Mouse (Mus musculus) intestine, embryonic 14.5 days (tissue): ENCODE data around the gene Tbx4. TPM values are rescaled to one million over a fixed set of nuclear protein-coding genes. Genes with fewer than 3 reads are reported as not detected.

Source experiments
- ATAC-seq: fragments of 200-750 bp; cut with Nextera tagmentation; replicated peaks from 2 replicates; pipeline ENCODE4 v1.8.0; 2017; ENCODE audit warnings: low read depth, moderate number of reproducible peaks, moderate TSS enrichment, moderate library complexity; ENCODE audit not compliant: low FRiP score, low TSS enrichment
- DNase-seq: peaks from one replicate; pipeline ENCODE4 v3.0.0-alpha.2; 2018; ENCODE audit warnings: low spot score
- H3K27ac ChIP-seq: fragments of 300-500 bp; sonication (generic); 2 replicates; pipeline ENCODE4 v1.5.1; 2014; ENCODE audit warnings: low read depth, mild to moderate bottlenecking, control low read depth
- H3K27me3 ChIP-seq: fragments of 300-500 bp; sonication (generic); replicated peaks from 2 replicates; pipeline ENCODE4 v1.6.1; 2014; ENCODE audit warnings: low read length, control low read depth; ENCODE audit not compliant: control insufficient read depth, insufficient read depth
- H3K36me3 ChIP-seq: fragments of 300-500 bp; sonication (generic); 2 replicates; pipeline ENCODE4 v1.6.1; 2014; ENCODE audit warnings: low read length, control low read depth; ENCODE audit not compliant: control insufficient read depth, insufficient read depth
- H3K4me1 ChIP-seq: fragments of 300-500 bp; sonication (generic); replicated peaks from 2 replicates; pipeline ENCODE4 v1.6.1; 2014; ENCODE audit warnings: low read length, control low read depth, mixed read lengths; ENCODE audit not compliant: control insufficient read depth, insufficient read depth
- H3K4me2 ChIP-seq: fragments of 300-500 bp; sonication (generic); 2 replicates; pipeline ENCODE4 v1.6.1; 2014; ENCODE audit warnings: low read length
- H3K4me3 ChIP-seq: fragments of 300-500 bp; sonication (generic); 2 replicates; pipeline ENCODE4 v1.5.1; 2014; ENCODE audit warnings: low read depth, low read length, control low read depth, mixed read lengths
- H3K9ac ChIP-seq: fragments of 300-500 bp; sonication (generic); 2 replicates; pipeline ENCODE4 v1.6.1; 2014; ENCODE audit warnings: mild to moderate bottlenecking, low read length
- H3K9me3 ChIP-seq: fragments of 300-500 bp; sonication (generic); 2 replicates; pipeline ENCODE4 v1.6.1; 2016; ENCODE audit warnings: low read length, control low read depth; ENCODE audit not compliant: control insufficient read depth
- WGBS: fragments of 180-500 bp; shearing (Covaris S2); extraction: QIAGEN DNeasy Blood & Tissue Kit; methylation state at CpG from one replicate; pipeline ENCODE4 v1.1.7; 2014; 5-methylcytosine and 5-hydroxymethylcytosine counted together
- polyA plus RNA-seq: library from polyadenylated mRNA; unstranded; fragments of >200 nt; fragmentation: Nextera tagmentation; extraction: Ambion mirVana; gene quantifications from 2 replicates; pipeline ENCODE4 v1.2.1, GENCODE M21; 2014

Tbx4 gene
- polyA plus RNA-seq, 1 experiment from 2014 or later, result not detected

DNA sequence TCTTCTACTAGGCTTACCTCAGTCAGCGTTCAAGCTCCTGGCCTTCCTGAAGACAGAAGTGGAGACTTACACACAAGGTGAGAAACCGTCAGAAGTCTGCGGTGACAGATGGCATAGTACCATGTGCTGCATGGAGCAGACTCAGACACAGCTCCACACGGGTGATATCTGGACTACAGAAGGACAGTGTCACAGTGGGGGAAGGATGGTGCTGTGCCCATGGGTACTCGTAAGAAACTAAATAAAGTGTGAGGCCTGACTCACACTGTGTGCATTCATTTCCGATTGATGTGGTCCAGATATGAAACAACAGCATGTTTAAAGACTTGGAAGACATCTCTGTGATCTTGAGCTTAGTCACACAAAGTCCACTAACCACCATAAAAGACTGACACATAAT lies 43.4 kb downstream of the Tbx4 start:
- DNase-seq (no peak), ATAC-seq (no peak)
- no peak overlapping the region for H3K4me3 ChIP-seq
- peaks cover 28% of the 10 kb centered on the region for H3K27me3 ChIP-seq
- H3K36me3 ChIP-seq, result no peaks in the 10 kb centered on the region
- H3K4me1 ChIP-seq, result no peaks in the 10 kb centered on the region
- no peak overlapping the region for H3K27ac ChIP-seq
- H3K9ac ChIP-seq, result no peak overlapping the region
- H3K9me3 ChIP-seq, result no peaks in the 10 kb centered on the region
- WGBS, result 90% methylated on average over 6 of the region's 6 CpGs
- no peak overlapping the region for H3K4me2 ChIP-seq

DNA sequence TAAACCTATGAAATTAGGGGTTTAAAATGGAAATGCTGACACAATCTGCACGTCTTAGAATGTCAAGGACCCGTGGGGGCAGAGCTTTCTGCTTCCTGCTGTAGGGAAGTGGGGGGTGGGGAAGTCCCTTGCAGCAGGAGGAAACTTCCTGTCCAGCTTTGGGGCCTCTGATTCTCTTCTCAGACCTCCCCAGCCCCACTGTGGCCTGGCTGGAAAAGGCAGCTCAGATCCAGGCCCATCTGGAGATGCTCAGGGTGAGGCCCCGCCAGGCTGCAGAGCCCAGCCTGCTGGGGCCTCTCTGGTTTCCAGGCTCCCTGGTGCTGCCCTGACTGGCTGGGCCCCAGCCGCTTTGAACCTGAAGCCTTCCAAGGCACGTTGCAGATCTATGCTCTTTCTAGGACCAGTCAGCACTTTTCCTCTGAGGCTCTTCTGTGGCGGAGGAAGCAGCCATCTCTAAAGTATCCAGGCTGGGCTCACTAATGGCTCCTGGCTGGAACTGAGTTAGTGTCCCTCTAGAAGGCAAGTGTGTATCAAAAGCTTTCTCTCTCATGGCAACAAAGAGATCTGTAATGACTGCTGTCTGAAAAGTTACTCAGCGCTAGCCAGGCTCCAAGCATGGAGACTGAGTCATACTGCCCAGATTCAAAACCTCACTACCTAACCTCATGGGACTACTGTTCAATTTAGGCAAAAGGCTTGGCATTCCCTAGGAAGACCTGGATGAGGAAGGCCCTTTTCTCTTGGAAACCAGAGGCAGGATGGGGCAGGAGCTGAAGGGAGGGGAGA lies 55.8 kb downstream of the Tbx4 start:
- Histone ChIP-seq H3K36me3 (no peaks in the 10 kb centered on the region), H3K4me1 (peaks cover 6% of the 10 kb centered on the region; the same call in 1 of the 2 replicates), H3K9ac (no peak overlapping the region; the same call in 1 of the 2 replicates), H3K9me3 (no peaks in the 10 kb centered on the region), H3K4me2 (no peak overlapping the region), H3K4me3 (no peak overlapping the region), H3K27me3 (no peaks in the 10 kb centered on the region), H3K27ac (peak overlapping the region; percentile 43; the same call in 1 of the 2 replicates)
- WGBS, result 28% methylated on average over 7 of the region's 7 CpGs
- ATAC-seq (no peak), DNase-seq (no peak)

DNA sequence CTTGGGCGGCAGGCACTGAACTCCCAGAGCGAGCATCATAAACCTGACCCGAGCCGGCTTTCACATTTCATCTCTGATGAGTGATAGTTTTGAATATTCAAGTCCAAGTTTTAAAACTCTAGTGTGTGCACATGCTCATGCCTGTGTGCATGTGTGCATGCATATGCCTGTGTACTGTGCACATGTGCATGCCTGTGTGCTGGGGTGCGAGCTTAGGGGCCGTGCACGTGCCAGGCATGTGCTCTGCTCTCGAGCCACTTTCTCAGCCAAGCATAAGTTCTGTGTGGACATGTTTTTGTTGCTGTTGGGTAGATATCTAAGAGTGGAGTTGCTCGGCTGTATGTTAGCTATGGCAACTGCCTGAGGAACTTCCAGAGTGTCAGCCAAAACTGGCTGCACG lies 62.5 kb downstream of the Tbx4 start:
- Histone ChIP-seq H3K9me3 (no peaks in the 10 kb centered on the region), H3K4me3 (no peak overlapping the region), H3K4me2 (no peak overlapping the region), H3K9ac (no peak overlapping the region), H3K36me3 (no peaks in the 10 kb centered on the region), H3K27me3 (no peaks in the 10 kb centered on the region), H3K4me1 (no peaks in the 10 kb centered on the region), H3K27ac (no peak overlapping the region)
- no peak for ATAC-seq
- DNase-seq, result no peak
- WGBS, result 86% methylated on average over 10 of the region's 10 CpGs

DNA sequence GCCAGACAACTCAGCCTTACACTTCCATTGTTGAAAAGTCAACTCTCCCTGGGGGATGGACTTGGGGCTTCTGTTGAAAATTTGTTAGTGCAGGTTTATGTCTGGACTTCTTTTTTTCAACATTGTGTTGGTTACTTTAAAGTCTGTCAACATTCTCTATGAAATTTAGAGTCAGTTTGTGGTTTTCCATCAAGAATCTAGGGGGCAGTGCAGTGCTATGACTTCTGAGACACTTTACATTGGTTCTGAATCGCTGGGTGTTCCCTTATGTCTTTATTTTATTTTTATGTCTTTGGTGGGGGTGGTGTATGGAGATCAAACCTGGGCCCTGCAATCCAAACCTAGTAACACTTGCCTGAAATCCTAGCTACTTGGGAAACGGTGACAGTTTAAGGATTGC lies 63.5 kb downstream of the Tbx4 start:
- ATAC-seq (no peak), DNase-seq (no peak)
- Histone ChIP-seq H3K4me1 (no peaks in the 10 kb centered on the region), H3K9me3 (no peaks in the 10 kb centered on the region), H3K36me3 (no peaks in the 10 kb centered on the region), H3K27me3 (no peaks in the 10 kb centered on the region), H3K9ac (no peak overlapping the region), H3K27ac (no peak overlapping the region), H3K4me2 (no peak overlapping the region), H3K4me3 (no peak overlapping the region)
- WGBS, result 77% methylated on average over 2 of the region's 2 CpGs

DNA sequence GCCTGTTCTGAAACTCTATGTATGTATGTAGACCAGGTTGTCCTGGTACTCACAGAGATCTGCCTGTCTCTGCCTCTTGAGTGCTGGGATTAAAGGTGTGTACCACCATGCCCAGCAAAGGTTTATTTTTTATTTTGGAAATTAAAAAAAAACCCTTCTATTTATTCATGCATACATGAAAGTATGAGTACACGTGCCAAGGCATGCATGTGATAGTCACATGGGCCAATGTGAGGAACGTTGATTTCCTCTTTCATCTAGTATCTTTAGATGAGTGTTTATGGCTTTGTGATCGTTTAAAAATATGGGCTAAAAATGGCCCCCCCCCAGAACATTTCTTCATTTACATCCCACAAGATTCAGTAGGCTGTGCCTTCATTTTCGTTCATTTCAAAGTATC lies 66.3 kb downstream of the Tbx4 start:
- no peaks in the 10 kb centered on the region for H3K27me3 ChIP-seq

DNA sequence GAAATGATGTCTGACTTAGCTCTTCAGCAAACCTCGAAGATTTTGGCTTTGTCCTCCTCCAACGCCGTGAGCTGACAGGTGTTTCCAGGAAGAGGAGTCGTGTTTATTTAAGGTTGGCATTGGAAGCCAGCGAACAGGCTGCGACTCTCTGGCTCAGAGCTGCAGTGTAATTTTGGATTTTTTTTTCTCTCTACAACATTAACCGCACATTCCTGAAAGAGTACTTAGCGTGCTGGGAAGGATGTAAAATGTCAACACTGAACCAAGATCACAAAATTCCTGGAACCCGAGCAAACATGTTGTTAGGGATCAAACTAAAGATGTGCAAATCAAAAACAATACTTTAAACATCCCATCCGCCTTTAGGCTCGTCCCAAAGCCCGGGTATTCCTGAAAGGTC lies 69.4 kb downstream of the Tbx4 start:
- no peak overlapping the region for H3K4me2 ChIP-seq
- H3K36me3 ChIP-seq, result no peaks in the 10 kb centered on the region
- ATAC-seq (no peak), DNase-seq (no peak)
- no peaks in the 10 kb centered on the region for H3K9me3 ChIP-seq
- no peak overlapping the region for H3K27ac ChIP-seq
- WGBS, result 32% methylated on average over 12 of the region's 12 CpGs
- no peak overlapping the region for H3K4me3 ChIP-seq
- H3K4me1 ChIP-seq, result no peaks in the 10 kb centered on the region; the same call in 1 of the 2 replicates
- H3K27me3 ChIP-seq, result no peaks in the 10 kb centered on the region
- no peak overlapping the region for H3K9ac ChIP-seq

More for the DNA sequence above, 66.3 kb downstream of the Tbx4 start:
- ATAC-seq (no peak), DNase-seq (no peak)
- Histone ChIP-seq H3K4me1 (no peaks in the 10 kb centered on the region; the same call in 1 of the 2 replicates), H3K4me3 (no peak overlapping the region), H3K9ac (no peak overlapping the region), H3K27ac (no peak overlapping the region), H3K36me3 (no peaks in the 10 kb centered on the region), H3K9me3 (no peaks in the 10 kb centered on the region), H3K4me2 (no peak overlapping the region)
- WGBS, result 84% methylated on average over 4 of the region's 4 CpGs

DNA sequence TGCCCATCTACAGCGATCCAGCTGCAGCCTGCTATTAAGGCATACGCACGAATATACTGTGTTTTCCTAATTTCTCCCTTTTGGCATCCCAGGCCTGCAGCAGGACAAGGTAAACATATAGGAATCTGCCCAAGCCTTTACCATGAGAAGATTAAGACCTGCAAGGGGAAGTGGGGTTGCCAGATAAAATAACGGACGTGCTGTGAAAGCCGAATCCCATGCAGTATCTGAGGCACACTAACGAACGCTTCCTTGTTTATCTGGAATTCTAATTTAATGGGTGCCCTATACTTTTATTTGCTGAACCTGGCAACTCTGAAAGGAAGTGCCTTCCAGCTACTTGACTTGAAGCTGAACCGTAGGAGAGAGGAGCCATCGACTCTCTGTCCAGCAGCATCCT lies 70.2 kb downstream of the Tbx4 start:
- no peak for ATAC-seq
- 75% methylated on average over 10 of the region's 10 CpGs for WGBS

DNA sequence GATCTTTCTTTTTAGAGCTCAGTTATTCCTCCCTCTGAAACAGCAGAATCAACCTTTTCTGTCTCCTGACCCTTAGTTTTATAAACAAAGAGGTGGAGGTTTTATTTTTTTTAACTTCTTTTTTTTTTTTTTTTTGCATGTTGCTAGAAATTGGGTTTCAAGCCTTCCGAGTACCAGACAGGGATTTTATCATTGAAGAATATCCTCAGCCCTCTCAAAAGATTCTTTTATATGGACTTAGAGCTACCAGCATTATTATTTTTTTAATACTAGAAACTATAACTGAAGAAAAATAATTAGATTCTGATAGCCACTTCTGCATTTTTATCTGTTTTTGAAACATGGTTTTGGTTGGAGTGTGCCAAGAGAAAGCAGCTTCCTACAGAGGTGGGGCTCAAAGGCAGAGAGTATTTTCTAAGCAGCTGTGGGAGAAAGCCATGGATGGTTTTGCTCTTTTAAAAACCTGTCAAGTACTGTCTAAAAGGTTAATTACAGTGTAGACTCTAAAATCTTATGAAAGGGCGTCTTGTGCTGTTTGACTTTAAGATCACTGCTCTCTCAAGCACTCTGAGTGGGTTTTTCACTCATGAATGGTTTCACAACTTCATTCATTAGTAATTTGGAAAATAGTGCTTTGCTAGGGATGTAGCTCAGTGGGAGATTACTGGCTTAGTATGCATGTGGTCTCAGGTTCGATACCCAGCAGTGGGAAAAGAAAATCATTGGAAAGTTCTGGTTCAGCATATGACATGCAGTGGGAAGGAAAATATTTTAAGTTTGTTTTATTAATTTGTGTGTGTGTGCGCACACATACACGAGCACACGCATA lies 70.9 kb downstream of the Tbx4 start:
- ATAC-seq (no peak), DNase-seq (no peak)
- Histone ChIP-seq H3K4me1 (peaks cover 6% of the 10 kb centered on the region; the same call in 1 of the 2 replicates), H3K36me3 (no peaks in the 10 kb centered on the region), H3K4me2 (no peak overlapping the region), H3K27ac (no peak overlapping the region), H3K4me3 (no peak overlapping the region), H3K27me3 (no peaks in the 10 kb centered on the region; the same call in 1 of the 2 replicates), H3K9me3 (no peaks in the 10 kb centered on the region), H3K9ac (no peak overlapping the region)
- WGBS, result 88% methylated on average over 6 of the region's 6 CpGs

More for the DNA sequence above, 70.2 kb downstream of the Tbx4 start:
- H3K4me1 ChIP-seq, result peaks cover 6% of the 10 kb centered on the region; the same call in 1 of the 2 replicates
- no peak overlapping the region for H3K4me3 ChIP-seq
- no peak for DNase-seq
- no peak overlapping the region for H3K27ac ChIP-seq
- no peaks in the 10 kb centered on the region for H3K9me3 ChIP-seq
- no peaks in the 10 kb centered on the region for H3K36me3 ChIP-seq
- H3K4me2 ChIP-seq, result no peak overlapping the region
- no peaks in the 10 kb centered on the region for H3K27me3 ChIP-seq
- no peak overlapping the region for H3K9ac ChIP-seq
